ENCODE assay signal across 7 mouse cellular contexts in the genomic region with DNA sequence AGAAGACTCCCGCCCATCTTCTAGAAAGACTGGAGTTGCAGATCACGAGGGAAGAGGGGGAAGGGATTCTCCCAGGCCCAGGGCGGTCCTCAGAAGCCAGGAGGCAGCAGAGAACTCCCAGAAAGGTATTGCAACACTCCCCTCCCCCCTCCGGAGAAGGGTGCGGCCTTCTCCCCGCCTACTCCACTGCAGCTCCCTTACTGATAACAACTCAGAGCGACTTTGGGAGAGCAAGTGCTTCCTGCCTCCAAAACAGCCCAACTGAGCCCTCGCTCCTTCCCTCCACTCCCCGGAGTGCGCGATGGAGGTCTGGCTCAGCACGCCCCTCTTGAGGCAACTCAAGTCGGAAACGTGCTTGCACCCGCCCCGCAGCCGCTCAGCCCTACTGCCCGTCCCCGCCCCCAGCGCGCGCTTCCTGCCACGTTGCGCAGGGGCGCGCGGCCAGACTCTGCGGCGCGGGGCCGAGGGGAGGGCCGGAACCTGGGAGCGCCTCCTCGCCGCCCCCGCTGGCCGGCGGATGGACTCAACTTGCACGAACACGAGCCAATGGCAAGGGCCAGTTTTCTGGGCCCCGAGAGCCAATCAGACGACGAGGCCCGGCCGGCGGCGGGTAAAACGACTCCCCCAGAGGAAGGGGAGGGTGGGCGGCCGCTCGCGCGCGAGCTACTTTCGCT. TPM values are rescaled to one million over a fixed set of nuclear protein-coding genes. Genes with fewer than 3 reads are reported as not detected.
DNase-seq lines count a peak whose midpoint lies in the region; ATAC-seq lines count a peak whose summit lies in the region.

No protein-coding gene starts in this region.

- peak; percentile 93 for DNase-seq in adrenal gland, adult 8-10 months
- DNase-seq in embryo, embryonic 9.5 days (ENCODE audit: extremely low spot score) = peak; percentile 98
- DNase-seq in gastrocnemius, postnatal 4 days (ENCODE audit: low spot score in 2 of 2) = peak; percentile 97
- peak; percentile 92 to 94 for DNase-seq in left cerebral cortex, postnatal 36 days (ENCODE audit: low spot score in 2 of 2)
- DNase-seq in midbrain, embryonic 11.5 days (ENCODE audit: low spot score, missing footprints) = peak; percentile 99
- peak; percentile 87 for DNase-seq in spleen, adult 12 weeks (ENCODE audit: low spot score)

- peak; percentile 85 for ATAC-seq in intestine, embryonic 16.5 days
- ATAC-seq in midbrain, embryonic 11.5 days (ENCODE audit: low FRiP score) = peak; percentile 85

- H3K4me2 ChIP-seq in intestine, embryonic 16.5 days (ENCODE audit: low read depth, low read length) = peak overlapping the region; percentile 54
- peak overlapping the region; percentile 93 for H3K4me2 ChIP-seq in midbrain, embryonic 11.5 days

- H3K9ac ChIP-seq in intestine, embryonic 16.5 days (ENCODE audit: low read depth, low read length) = peak overlapping the region; percentile 100
- H3K9ac ChIP-seq in midbrain, embryonic 11.5 days (ENCODE audit: low read length) = peak overlapping the region; percentile 99

- H3K27me3 ChIP-seq in intestine, embryonic 16.5 days (replicated peaks; ENCODE audit: control insufficient read depth, insufficient read depth, low read length) = no peaks in the 10 kb centered on the region
- no peaks in the 10 kb centered on the region for H3K27me3 ChIP-seq in midbrain, embryonic 11.5 days (ENCODE audit: control insufficient read depth, insufficient read depth, low read length)

- H3K27ac ChIP-seq in intestine, embryonic 16.5 days (ENCODE audit: low read length) = peak overlapping the region; percentile 100
- H3K27ac ChIP-seq in midbrain, embryonic 11.5 days (ENCODE audit: low read depth, low read length) = peak overlapping the region; percentile 100

- under 1% methylated on average over 53 of the region's 55 CpGs for WGBS in intestine, embryonic 16.5 days
- 0% methylated on average over 46 of the region's 55 CpGs for WGBS in midbrain, embryonic 11.5 days

- no peaks in the 10 kb centered on the region for H3K36me3 ChIP-seq in intestine, embryonic 16.5 days (ENCODE audit: control insufficient read depth, insufficient read depth, low read length)
- H3K36me3 ChIP-seq in midbrain, embryonic 11.5 days (ENCODE audit: control insufficient read depth, insufficient read depth, low read length) = no peaks in the 10 kb centered on the region

- H3K9me3 ChIP-seq in intestine, embryonic 16.5 days (ENCODE audit: control insufficient read depth, low read length) = no peaks in the 10 kb centered on the region
- H3K9me3 ChIP-seq in midbrain, embryonic 11.5 days (ENCODE audit: control insufficient read depth, low read length) = no peaks in the 10 kb centered on the region

- H3K4me3 ChIP-seq in intestine, embryonic 16.5 days (ENCODE audit: low read length) = peak overlapping the region; percentile 91
- H3K4me3 ChIP-seq in midbrain, embryonic 11.5 days (ENCODE audit: low read depth, low read length) = peak overlapping the region; percentile 99

- H3K4me1 ChIP-seq in intestine, embryonic 16.5 days (ENCODE audit: control insufficient read depth, insufficient read depth, low read length) = peaks cover 12% of the 10 kb centered on the region
- peaks cover 22% of the 10 kb centered on the region for H3K4me1 ChIP-seq in midbrain, embryonic 11.5 days (ENCODE audit: control insufficient read depth, insufficient read depth, low read length)

- intact Hi-C loops in left cerebral cortex, postnatal 36 days (cut with DNase I) = loop anchor here (1.0 to 10.0 kb wide), 5 partner anchors 25 to 229 kb away; a partner anchor contains a TSS

RNA-seq across cellular contexts. Expression of a gene that starts 1.0 kb away (rescaled TPM):
- total RNA-seq in adrenal gland, adult 8-10 months (2022) = 100 to 1,000 TPM in 2 of 4 experiments, 10 to 100 TPM in 2; 88.7 to 146 (median 108) TPM
- total RNA-seq in gastrocnemius, postnatal 4 days (2021) = 100 to 1,000 TPM; 106 to 109 TPM
- polyA plus RNA-seq in intestine, embryonic 16.5 days (2015; fragmentation: Nextera tagmentation; extraction: Ambion mirVana) = 58.5 and 61.2 TPM in 2 replicates
- 100 to 1,000 TPM in 1 of 2 experiments, 10 to 100 TPM in 1; 99.2 to 130 TPM for total RNA-seq in left cerebral cortex, postnatal 36 days (2021)
- polyA plus RNA-seq in midbrain, embryonic 11.5 days (2014; fragmentation: Nextera tagmentation; extraction: Ambion mirVana) = 75.0 and 75.5 TPM in 2 replicates

RNA-seq across cellular contexts. Expression of a gene that starts 30.1 kb away (rescaled TPM):
- total RNA-seq in adrenal gland, adult 8-10 months (2022) = 10 to 100 TPM; 35.4 to 46.8 (median 41.3) TPM
- 10 to 100 TPM; 20.7 to 22.1 TPM for total RNA-seq in gastrocnemius, postnatal 4 days (2021)
- 57.7 and 63.0 TPM in 2 replicates for polyA plus RNA-seq in intestine, embryonic 16.5 days (2015; fragmentation: Nextera tagmentation; extraction: Ambion mirVana)
- 10 to 100 TPM; 22.6 to 30.6 TPM for total RNA-seq in left cerebral cortex, postnatal 36 days (2021)
- polyA plus RNA-seq in midbrain, embryonic 11.5 days (2014; fragmentation: Nextera tagmentation; extraction: Ambion mirVana) = 57.1 and 59.5 TPM in 2 replicates

Comparison
In these comparisons a context has a peak if more than half of its experiments do, and no peak if none do; other contexts are left out.
1. Peak in every context shown above with its lines: DNase-seq, ATAC-seq, H3K4me3 ChIP-seq and H3K27ac ChIP-seq.